Mouse (Mus musculus) MEL (cell line): Measurements from ENCODE around the gene Gli3.

Experiments used
- CTCF ChIP-seq, 3 experiments: IDR thresholded peaks in 2 of 3; conservative IDR thresholded peaks in 1 of 3; 2 replicates each; pipeline ENCODE4 v1.5.1; 2011 to 2012; ENCODE audit warnings: low read length in 3 of 3, low read depth in 2 of 3, mild to moderate bottlenecking in 2 of 3, improper control_type of control experiment in 1 of 3, inconsistent platforms in 1 of 3, mixed read lengths in 1 of 3, moderate library complexity in 1 of 3; ENCODE audit not compliant: control insufficient read depth in 1 of 3, insufficient read depth in 1 of 3, poor library complexity in 1 of 3, severe bottlenecking in 1 of 3
- ELF1 ChIP-seq: IDR thresholded peaks from 2 replicates; pipeline ENCODE4 v1.6.1; 2014; ENCODE audit warnings: low read depth, mild to moderate bottlenecking, inconsistent platforms, low read length, improper control_type of control experiment, moderate library complexity
- ETS1 ChIP-seq: IDR thresholded peaks from 2 replicates; pipeline ENCODE4 v1.6.1; 2012; ENCODE audit warnings: low read depth, mild to moderate bottlenecking, inconsistent platforms, low read length, improper control_type of control experiment, moderate library complexity
- GATA1 ChIP-seq: IDR thresholded peaks from 2 replicates; pipeline ENCODE4 v1.6.1; 2011; ENCODE audit warnings: low read depth, low read length, improper control_type of control experiment
- MAZ ChIP-seq: IDR thresholded peaks from 2 replicates; pipeline ENCODE4 v1.6.1; 2012; ENCODE audit warnings: low read depth, mild to moderate bottlenecking, inconsistent platforms, low read length, improper control_type of control experiment
- POLR2A ChIP-seq, 2 experiments: IDR thresholded peaks; 2 replicates each; pipeline ENCODE4 v1.6.1; 2011 to 2012; ENCODE audit warnings: low read length in 2 of 2, mild to moderate bottlenecking in 2 of 2, control low read depth in 1 of 2, improper control_type of control experiment in 1 of 2, low read depth in 1 of 2, moderate library complexity in 1 of 2; ENCODE audit not compliant: control insufficient read depth in 1 of 2, insufficient read depth in 1 of 2, poor library complexity in 1 of 2

GRCm38 (mm10) chr13:15550731-15551130 lies 87.7 kb downstream of the Gli3 start:
- TF ChIP-seq CTCF (IDR thresholded peaks at IDR 0.05 in 2 of 3, conservative IDR thresholded peaks at IDR 0.05 in 1 of 3; ENCODE audit: control insufficient read depth in 1 of 3, insufficient read depth in 1 of 3, low read depth in 2 of 3, low read length in 3 of 3, poor library complexity in 1 of 3, severe bottlenecking in 1 of 3) (no peak), GATA1 (no peak), MAZ (no peak), POLR2A (IDR thresholded peaks at IDR 0.05; ENCODE audit: control insufficient read depth in 1 of 2, insufficient read depth in 1 of 2, low read depth in 1 of 2, low read length in 2 of 2, poor library complexity in 1 of 2) (no peak), ETS1 (no peak), ELF1 (no peak)
